Mouse (Mus musculus): ENCODE results near the gene Synpo2. TPM values are rescaled to one million over a fixed set of nuclear protein-coding genes. Genes with fewer than 3 reads are reported as not detected.

Synpo2 gene
- polyA plus RNA-seq, 1 experiment from 2014 or later, result 1.5 TPM

GRCm38 (mm10) chr3:123092913-123093639 lies 142.9 kb downstream of the Synpo2 start:
- ATAC-seq, result peak; percentile 79
- 0 out of 2 replicates have a peak overlapping the region, but pooled peaks have one; percentile 25 for H3K9ac ChIP-seq (replicated peaks)
- 55% methylated on average over 12 of the region's 12 CpGs for WGBS
- no peak overlapping the region for H3K4me3 ChIP-seq (replicated peaks)
- H3K27ac ChIP-seq, result no peak overlapping the region
- H3K36me3 ChIP-seq, result no peaks in the 10 kb centered on the region
- no peaks in the 10 kb centered on the region for H3K27me3 ChIP-seq
- H3K4me1 ChIP-seq (replicated peaks), result peaks cover 5% of the 10 kb centered on the region; the same call in 1 of the 2 replicates
- H3K9me3 ChIP-seq, result no peaks in the 10 kb centered on the region
- no peak overlapping the region for H3K4me2 ChIP-seq (replicated peaks)

GRCm38 (mm10) chr3:123092442-123092841 lies 143.5 kb downstream of the Synpo2 start:
- H3K27me3 ChIP-seq, result no peaks in the 10 kb centered on the region
- 50% methylated on average over 6 of the region's 6 CpGs for WGBS
- peaks cover 5% of the 10 kb centered on the region; the same call in 1 of the 2 replicates for H3K4me1 ChIP-seq (replicated peaks)
- no peak overlapping the region for H3K4me3 ChIP-seq (replicated peaks)
- no peak overlapping the region for H3K9ac ChIP-seq (replicated peaks)
- H3K27ac ChIP-seq, result no peak overlapping the region
- no peaks in the 10 kb centered on the region for H3K9me3 ChIP-seq
- H3K4me2 ChIP-seq (replicated peaks), result no peak overlapping the region
- H3K36me3 ChIP-seq, result no peaks in the 10 kb centered on the region
- no peak for ATAC-seq

DNA sequence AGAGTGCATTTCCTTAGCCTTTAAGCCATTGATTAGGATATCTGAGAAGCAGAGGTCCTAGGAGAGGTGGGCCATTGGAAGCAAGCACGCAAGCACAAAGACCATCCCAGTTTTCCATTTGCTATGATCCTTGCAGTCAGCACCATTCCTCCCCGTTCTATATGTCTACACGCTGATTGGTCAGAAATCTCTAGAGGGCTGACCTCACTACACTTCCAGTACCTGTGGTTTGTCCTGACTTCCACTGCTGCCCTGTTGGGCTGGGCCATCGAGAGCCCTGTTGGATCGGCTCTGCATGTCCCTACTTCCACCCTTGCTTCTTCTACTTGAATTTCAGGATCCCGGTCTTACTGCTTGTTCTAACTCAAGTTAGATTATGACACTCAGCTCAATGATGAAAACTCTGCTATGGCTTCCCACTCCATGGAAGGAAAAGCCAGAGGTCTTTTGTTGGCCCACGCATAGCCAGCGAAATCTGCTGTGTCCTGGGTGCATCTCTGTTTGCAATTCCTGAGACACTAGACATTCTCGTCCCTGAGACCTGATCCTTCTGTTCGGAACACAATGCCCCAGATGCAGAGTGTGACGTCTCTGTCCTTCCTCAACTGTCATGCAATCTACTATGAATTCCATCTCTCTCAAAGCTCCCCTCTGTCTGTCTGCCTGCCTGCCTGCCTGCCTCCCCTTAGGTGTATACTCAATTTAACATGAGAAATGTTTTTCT lies 146.5 kb downstream of the Synpo2 start:
- Histone ChIP-seq H3K4me3 (replicated peaks) (no peak overlapping the region), H3K36me3 (no peaks in the 10 kb centered on the region), H3K27ac (no peak overlapping the region), H3K27me3 (no peaks in the 10 kb centered on the region), H3K4me2 (replicated peaks) (no peak overlapping the region), H3K9me3 (no peaks in the 10 kb centered on the region), H3K4me1 (replicated peaks) (peaks cover 5% of the 10 kb centered on the region; the same call in 1 of the 2 replicates), H3K9ac (replicated peaks) (no peak overlapping the region)
- no peak for ATAC-seq
- WGBS, result 84% methylated on average over 11 of the region's 11 CpGs

- Histone ChIP-seq H3K4me1 (replicated peaks) (peaks cover 2% of the 10 kb centered on the region; the same call in 1 of the 2 replicates), H3K4me2 (replicated peaks) (no peak overlapping the region), H3K36me3 (no peaks in the 10 kb centered on the region), H3K9ac (replicated peaks) (no peak overlapping the region), H3K27ac (no peak overlapping the region), H3K4me3 (replicated peaks) (no peak overlapping the region), H3K27me3 (no peaks in the 10 kb centered on the region), H3K9me3 (no peaks in the 10 kb centered on the region)
- 95% methylated on average over 5 of the region's 5 CpGs for WGBS
- ATAC-seq, result no peak
These were observed 147.7 kb downstream of the Synpo2 start for GRCm38 (mm10) chr3:123088284-123088683.

DNA sequence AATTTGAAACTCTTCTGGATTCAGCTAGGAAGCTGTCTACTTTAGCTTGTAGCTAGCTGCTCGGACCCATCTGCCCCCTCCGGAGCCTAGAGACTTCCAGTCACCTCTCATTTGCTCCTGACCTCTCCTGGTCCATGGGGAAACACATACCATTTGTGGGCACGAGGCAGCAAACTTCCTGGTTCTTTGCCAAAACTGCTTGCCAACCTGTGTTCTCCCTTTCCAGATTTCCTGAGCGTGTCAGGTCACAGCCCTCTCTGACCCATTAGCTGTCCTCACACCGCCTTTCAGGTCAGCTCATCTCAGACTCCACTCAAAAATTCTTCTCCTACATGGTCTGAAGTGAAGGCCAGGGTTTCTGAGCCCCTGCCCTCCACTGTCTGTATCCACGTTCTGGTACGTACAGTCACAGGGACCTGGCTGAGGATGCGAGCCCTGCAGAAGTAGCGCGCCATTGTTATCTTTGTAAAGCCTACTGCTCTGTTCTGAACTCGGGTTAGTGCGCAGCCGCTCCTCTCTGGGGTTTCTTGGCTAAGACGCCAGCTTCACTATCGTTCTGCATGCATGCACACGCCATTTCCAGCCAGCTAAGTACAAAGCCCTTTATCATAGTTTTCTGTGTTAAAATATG lies 150.0 kb downstream of the Synpo2 start:
- H3K9ac ChIP-seq (replicated peaks), result no peak overlapping the region
- H3K4me1 ChIP-seq (replicated peaks), result no peaks in the 10 kb centered on the region
- no peak overlapping the region for H3K27ac ChIP-seq
- H3K27me3 ChIP-seq, result no peaks in the 10 kb centered on the region
- no peaks in the 10 kb centered on the region for H3K9me3 ChIP-seq
- H3K36me3 ChIP-seq, result no peaks in the 10 kb centered on the region
- ATAC-seq, result no peak
- no peak overlapping the region for H3K4me3 ChIP-seq (replicated peaks)
- WGBS, result 92% methylated on average over 16 of the region's 16 CpGs
- H3K4me2 ChIP-seq (replicated peaks), result no peak overlapping the region

GRCm38 (mm10) chr3:123081665-123082064 lies 154.3 kb downstream of the Synpo2 start:
- Histone ChIP-seq H3K4me1 (replicated peaks) (no peaks in the 10 kb centered on the region), H3K4me3 (replicated peaks) (no peak overlapping the region), H3K27me3 (no peaks in the 10 kb centered on the region), H3K9me3 (no peaks in the 10 kb centered on the region), H3K4me2 (replicated peaks) (no peak overlapping the region), H3K36me3 (no peaks in the 10 kb centered on the region), H3K27ac (no peak overlapping the region), H3K9ac (replicated peaks) (no peak overlapping the region)
- WGBS, result 93% methylated on average over 3 of the region's 3 CpGs
- ATAC-seq, result no peak

- Histone ChIP-seq H3K27ac (no peak overlapping the region), H3K36me3 (no peaks in the 10 kb centered on the region), H3K4me3 (replicated peaks) (no peak overlapping the region), H3K9ac (replicated peaks) (no peak overlapping the region), H3K4me1 (replicated peaks) (no peaks in the 10 kb centered on the region), H3K4me2 (replicated peaks) (no peak overlapping the region), H3K9me3 (no peaks in the 10 kb centered on the region), H3K27me3 (no peaks in the 10 kb centered on the region)
- 56% methylated on average over 7 of the region's 7 CpGs for WGBS
- ATAC-seq, result no peak
These were observed 155.0 kb downstream of the Synpo2 start for GRCm38 (mm10) chr3:123080943-123081342.

- no peak overlapping the region for H3K4me3 ChIP-seq (replicated peaks)
- H3K36me3 ChIP-seq, result no peaks in the 10 kb centered on the region
- H3K27me3 ChIP-seq, result no peaks in the 10 kb centered on the region
- no peak for ATAC-seq
- H3K4me2 ChIP-seq (replicated peaks), result no peak overlapping the region
- no peaks in the 10 kb centered on the region for H3K4me1 ChIP-seq (replicated peaks)
- H3K9ac ChIP-seq (replicated peaks), result no peak overlapping the region
- 80% methylated on average over 19 of the region's 19 CpGs for WGBS
- H3K27ac ChIP-seq, result no peak overlapping the region
- H3K9me3 ChIP-seq, result no peaks in the 10 kb centered on the region
These were observed 155.8 kb downstream of the Synpo2 start for GRCm38 (mm10) chr3:123080017-123080725.

DNA sequence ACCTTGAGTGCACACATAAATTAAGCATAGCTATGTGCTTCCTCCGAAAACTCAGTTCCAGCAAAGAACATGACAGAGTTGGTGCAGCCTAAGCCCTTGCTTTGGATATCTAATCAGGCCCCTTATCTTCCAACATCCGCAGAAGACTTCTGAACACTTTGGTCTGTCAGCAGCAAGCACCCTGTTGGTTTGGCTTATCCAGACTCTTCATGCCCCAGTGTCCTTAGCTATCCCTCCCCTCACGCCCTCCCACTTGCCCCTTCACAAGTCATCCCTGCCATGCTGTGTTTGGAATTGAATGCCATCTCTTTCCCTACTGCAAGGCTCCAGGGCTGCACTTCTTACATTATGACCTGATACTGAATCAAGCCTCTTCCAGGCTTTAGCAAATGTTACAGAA lies 160.2 kb downstream of the Synpo2 start:
- H3K4me1 ChIP-seq (replicated peaks), result no peaks in the 10 kb centered on the region
- no peak overlapping the region for H3K27ac ChIP-seq
- no peak overlapping the region for H3K4me2 ChIP-seq (replicated peaks)
- 89% methylated on average over 3 of the region's 3 CpGs for WGBS
- no peaks in the 10 kb centered on the region for H3K9me3 ChIP-seq
- no peak overlapping the region for H3K4me3 ChIP-seq (replicated peaks)
- no peaks in the 10 kb centered on the region for H3K36me3 ChIP-seq
- no peak overlapping the region for H3K9ac ChIP-seq (replicated peaks)
- H3K27me3 ChIP-seq, result no peaks in the 10 kb centered on the region
- ATAC-seq, result no peak

- Histone ChIP-seq H3K4me3 (replicated peaks) (no peak overlapping the region), H3K27me3 (no peaks in the 10 kb centered on the region), H3K4me1 (replicated peaks) (no peaks in the 10 kb centered on the region), H3K27ac (no peak overlapping the region), H3K4me2 (replicated peaks) (no peak overlapping the region), H3K36me3 (no peaks in the 10 kb centered on the region), H3K9ac (replicated peaks) (no peak overlapping the region), H3K9me3 (no peaks in the 10 kb centered on the region)
- ATAC-seq, result no peak
These were observed 160.9 kb downstream of the Synpo2 start for GRCm38 (mm10) chr3:123075034-123075433.

DNA sequence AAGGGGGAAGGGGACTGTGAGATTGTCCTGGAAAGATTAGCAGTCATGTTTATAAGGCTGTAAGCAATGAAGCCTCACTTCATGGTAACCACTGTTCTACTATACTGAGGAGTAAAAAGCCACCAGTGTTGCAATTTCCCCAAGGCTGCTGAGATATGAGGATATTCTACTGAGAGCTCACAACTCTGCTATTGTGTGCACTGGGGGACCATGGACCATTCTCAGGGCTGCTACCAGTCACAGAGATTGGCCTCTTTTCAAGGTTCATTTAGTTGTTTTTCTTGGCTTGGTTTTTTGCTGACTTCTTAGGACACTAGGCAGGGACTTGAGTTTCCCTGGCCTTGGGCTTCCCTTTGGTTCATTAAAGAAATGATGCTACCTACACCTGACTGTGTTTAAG lies 162.6 kb downstream of the Synpo2 start:
- H3K9me3 ChIP-seq, result no peaks in the 10 kb centered on the region
- H3K27me3 ChIP-seq, result no peaks in the 10 kb centered on the region
- no peak overlapping the region for H3K4me3 ChIP-seq (replicated peaks)
- no peaks in the 10 kb centered on the region for H3K4me1 ChIP-seq (replicated peaks)
- no peaks in the 10 kb centered on the region for H3K36me3 ChIP-seq
- no peak for ATAC-seq
- no peak overlapping the region for H3K4me2 ChIP-seq (replicated peaks)
- H3K9ac ChIP-seq (replicated peaks), result no peak overlapping the region
- H3K27ac ChIP-seq, result no peak overlapping the region

DNA sequence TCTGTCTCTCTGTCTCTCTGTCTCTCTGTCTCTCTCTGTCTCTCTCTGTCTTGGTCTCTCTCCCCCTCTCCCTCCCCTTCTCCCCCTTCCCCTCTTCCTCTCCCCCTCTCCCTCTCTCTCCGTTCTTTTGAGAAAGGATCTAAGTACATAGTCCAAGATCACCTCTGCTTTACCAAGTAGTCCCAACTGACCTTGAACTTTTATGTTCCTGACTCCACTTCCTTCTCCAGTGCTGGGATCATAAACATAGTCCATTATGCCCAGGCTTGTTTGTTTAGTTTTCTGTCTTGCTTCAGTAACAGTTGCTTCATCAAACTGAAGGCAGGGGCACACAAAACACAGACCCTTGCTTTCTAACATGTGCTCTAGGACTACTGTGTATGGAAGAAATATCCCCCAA lies 163.5 kb downstream of the Synpo2 start:
- WGBS, result no CpG with 5 or more reads among the region's 1 CpGs
- Histone ChIP-seq H3K27ac (no peak overlapping the region), H3K9me3 (no peaks in the 10 kb centered on the region), H3K4me2 (replicated peaks) (no peak overlapping the region), H3K9ac (replicated peaks) (no peak overlapping the region), H3K27me3 (no peaks in the 10 kb centered on the region), H3K36me3 (no peaks in the 10 kb centered on the region), H3K4me3 (replicated peaks) (no peak overlapping the region), H3K4me1 (replicated peaks) (no peaks in the 10 kb centered on the region)
- no peak for ATAC-seq

Data from midbrain, embryonic 13.5 days (tissue).